Mouse (Mus musculus) stomach, embryonic 16.5 days (tissue): ENCODE measurements around the gene Uba7. TPM values are rescaled to one million over a fixed set of nuclear protein-coding genes. Genes with fewer than 3 reads are reported as not detected.
A peak's percentile ranks its signal among the peaks of the same experiment; 100 is the strongest.

Experiments
- ATAC-seq: fragments of 200-750 bp; cut with Nextera tagmentation; 2 replicates; pipeline ENCODE4 v1.8.0; 2017; ENCODE audit warnings: moderate number of reproducible peaks, moderate TSS enrichment; ENCODE audit not compliant: insufficient read depth, low FRiP score
- H3K27ac ChIP-seq: fragments of 300-500 bp; sonication (generic); 2 replicates; pipeline ENCODE4 v1.5.1; 2014; ENCODE audit warnings: low read length
- H3K27me3 ChIP-seq: fragments of 300-500 bp; sonication (generic); 2 replicates; pipeline ENCODE4 v1.6.1; 2014; ENCODE audit warnings: low read length, control low read depth, mixed read lengths; ENCODE audit not compliant: control insufficient read depth, insufficient read depth
- H3K36me3 ChIP-seq: fragments of 300-500 bp; sonication (generic); 2 replicates; pipeline ENCODE4 v1.6.1; 2014; ENCODE audit warnings: low read length; ENCODE audit not compliant: control insufficient read depth, insufficient read depth
- H3K4me1 ChIP-seq: fragments of 300-500 bp; sonication (generic); 2 replicates; pipeline ENCODE4 v1.6.1; 2014; ENCODE audit warnings: low read length, control low read depth, mixed read lengths; ENCODE audit not compliant: control insufficient read depth, insufficient read depth
- H3K4me2 ChIP-seq: fragments of 300-500 bp; sonication (generic); 2 replicates; pipeline ENCODE4 v1.6.1; 2014; ENCODE audit warnings: low read depth, low read length, mixed read lengths
- H3K4me3 ChIP-seq: fragments of 300-500 bp; sonication (generic); replicated peaks from 2 replicates; pipeline ENCODE4 v1.5.1; 2014; ENCODE audit warnings: mild to moderate bottlenecking, low read length
- H3K9ac ChIP-seq: fragments of 300-500 bp; sonication (generic); 2 replicates; pipeline ENCODE4 v1.6.1; 2014; ENCODE audit warnings: low read length
- H3K9me3 ChIP-seq: fragments of 300-500 bp; sonication (generic); replicated peaks from 2 replicates; pipeline ENCODE4 v1.6.1; 2016; ENCODE audit warnings: low read length, control low read depth; ENCODE audit not compliant: control insufficient read depth
- WGBS: fragments of 180-500 bp; shearing (Covaris S2); extraction: QIAGEN DNeasy Blood & Tissue Kit; methylation state at CpG from one replicate; pipeline ENCODE4 v1.1.7; 2014; 5-methylcytosine and 5-hydroxymethylcytosine counted together
- polyA plus RNA-seq: library from polyadenylated mRNA; unstranded; fragments of >200 nt; fragmentation: Nextera tagmentation; extraction: Ambion mirVana; gene quantifications from 2 replicates; pipeline ENCODE4 v1.2.1, GENCODE M21; 2015

Uba7 gene
- polyA plus RNA-seq, 1 experiment from 2014 or later = 40.0 TPM

DNA sequence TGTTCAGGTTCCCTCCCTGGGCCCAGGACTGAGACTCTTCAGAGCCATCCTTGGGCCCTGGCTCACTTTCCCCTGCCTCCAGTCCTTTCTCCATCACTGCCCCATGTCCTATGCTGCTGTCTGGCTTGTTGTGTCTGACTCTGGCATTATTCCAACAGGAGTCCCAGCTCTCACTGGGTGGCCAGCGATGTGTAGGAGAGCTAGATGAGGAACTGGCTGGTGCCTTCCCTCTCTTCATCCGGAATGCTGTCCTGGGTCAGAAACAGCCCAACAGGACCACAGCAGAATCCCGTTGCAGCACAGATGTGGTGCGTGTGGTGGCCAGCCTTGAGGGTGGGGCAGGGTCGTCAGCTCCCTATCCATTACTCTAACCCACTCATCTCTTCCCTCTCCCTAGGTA, 5.0 kb upstream of the Uba7 start:
- 83% methylated on average over 5 of the region's 5 CpGs for WGBS
- H3K4me3 ChIP-seq = no peak overlapping the region
- no peaks in the 10 kb centered on the region for H3K9me3 ChIP-seq
- no peak overlapping the region for H3K27ac ChIP-seq
- no peak overlapping the region for H3K9ac ChIP-seq
- H3K4me1 ChIP-seq = peaks cover 6% of the 10 kb centered on the region
- no peak for ATAC-seq
- no peaks in the 10 kb centered on the region for H3K27me3 ChIP-seq
- no peaks in the 10 kb centered on the region for H3K36me3 ChIP-seq
- H3K4me2 ChIP-seq = no peak overlapping the region

DNA sequence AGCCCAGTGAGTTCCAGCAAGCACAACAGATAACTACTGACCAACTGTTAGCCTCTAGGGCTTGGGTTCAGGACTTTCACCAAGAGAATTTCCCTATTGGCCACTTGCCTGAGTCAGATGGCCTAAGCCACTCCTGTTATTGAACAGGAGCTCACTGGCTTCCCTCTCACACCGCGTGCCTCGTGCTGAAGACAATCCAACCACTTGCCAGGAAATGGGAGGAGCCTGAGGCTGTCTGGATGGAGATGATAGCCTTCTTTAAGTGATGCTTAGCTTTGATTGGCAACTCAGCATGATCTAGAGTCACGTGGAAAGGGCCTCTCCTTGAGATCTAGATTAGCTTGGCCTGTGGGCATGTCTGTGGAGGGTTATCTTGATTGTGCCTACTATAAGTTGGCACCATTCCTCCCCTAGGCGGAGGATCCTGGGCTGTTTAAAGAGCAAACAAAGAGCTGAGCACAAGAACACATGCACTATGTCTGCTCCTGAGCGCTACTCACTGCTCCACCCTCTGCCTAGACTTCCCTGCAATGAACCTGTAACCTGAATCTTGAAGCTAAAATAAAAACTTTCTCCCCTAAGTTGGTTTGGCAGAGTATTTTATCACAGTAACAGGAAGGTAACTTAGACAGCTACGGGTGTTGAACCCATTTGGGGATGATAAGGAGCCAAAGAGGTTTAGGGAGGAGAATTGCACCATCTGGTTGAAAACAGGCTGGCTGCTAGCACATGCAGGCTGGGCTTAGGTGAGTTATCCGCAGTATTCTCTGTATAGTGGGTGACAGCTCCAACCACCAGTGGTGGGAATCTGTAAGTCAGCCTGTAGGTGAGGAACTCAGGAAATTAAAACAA, 3.4 kb upstream of the Uba7 start:
- 64% methylated on average over 8 of the region's 8 CpGs for WGBS

DNA sequence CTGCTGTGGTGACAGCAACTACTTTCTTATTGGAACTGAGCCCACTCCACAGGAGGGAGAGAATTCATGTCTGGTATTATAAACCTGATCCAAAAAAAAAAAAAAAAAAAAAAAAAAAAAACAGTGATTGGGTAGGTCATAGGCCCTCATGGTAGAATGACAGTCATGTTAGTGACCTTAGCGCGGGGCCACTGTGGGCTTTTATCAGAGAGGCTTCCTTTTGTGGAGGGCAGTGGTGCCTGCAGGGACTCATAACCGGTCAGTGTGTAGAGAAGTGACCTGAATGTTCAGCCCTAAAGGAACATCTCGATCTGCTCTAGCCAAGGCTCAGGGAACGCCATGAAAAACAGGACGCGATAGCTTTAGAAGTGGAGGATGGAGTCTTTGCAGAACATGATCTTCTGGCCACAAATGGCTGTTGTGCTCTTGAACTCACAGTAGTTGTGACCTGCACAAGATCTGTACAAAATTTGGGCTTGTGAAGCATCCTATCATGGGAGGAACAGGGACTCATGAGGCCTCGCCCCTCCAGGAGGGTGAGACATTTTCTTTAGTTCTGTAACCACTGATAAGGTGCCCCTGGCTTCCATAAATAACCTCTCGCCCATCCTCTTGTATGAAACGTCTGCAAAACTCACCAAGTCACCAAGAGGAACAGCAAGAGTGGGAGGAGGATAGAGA, 674 bp upstream of the Uba7 start:
- peak; percentile 42; the same call in 1 of the 2 replicates for ATAC-seq
- Histone ChIP-seq H3K27ac (peak overlapping the region; percentile 83), H3K4me1 (peaks cover 11% of the 10 kb centered on the region), H3K4me2 (no peak overlapping the region; the same call in 1 of the 2 replicates), H3K4me3 (no peak overlapping the region), H3K9me3 (no peaks in the 10 kb centered on the region), H3K36me3 (no peaks in the 10 kb centered on the region), H3K27me3 (no peaks in the 10 kb centered on the region), H3K9ac (no peak overlapping the region)
- 76% methylated on average over 10 of the region's 10 CpGs for WGBS

More for the DNA sequence above, 3.4 kb upstream of the Uba7 start:
- H3K9ac ChIP-seq = no peak overlapping the region
- no peak overlapping the region for H3K27ac ChIP-seq
- no peak overlapping the region for H3K4me2 ChIP-seq
- no peaks in the 10 kb centered on the region for H3K36me3 ChIP-seq
- no peak overlapping the region for H3K4me3 ChIP-seq
- no peaks in the 10 kb centered on the region for H3K27me3 ChIP-seq
- H3K4me1 ChIP-seq = peaks cover 11% of the 10 kb centered on the region
- H3K9me3 ChIP-seq = no peaks in the 10 kb centered on the region
- ATAC-seq = peak; percentile 42; the same call in 1 of the 2 replicates

DNA sequence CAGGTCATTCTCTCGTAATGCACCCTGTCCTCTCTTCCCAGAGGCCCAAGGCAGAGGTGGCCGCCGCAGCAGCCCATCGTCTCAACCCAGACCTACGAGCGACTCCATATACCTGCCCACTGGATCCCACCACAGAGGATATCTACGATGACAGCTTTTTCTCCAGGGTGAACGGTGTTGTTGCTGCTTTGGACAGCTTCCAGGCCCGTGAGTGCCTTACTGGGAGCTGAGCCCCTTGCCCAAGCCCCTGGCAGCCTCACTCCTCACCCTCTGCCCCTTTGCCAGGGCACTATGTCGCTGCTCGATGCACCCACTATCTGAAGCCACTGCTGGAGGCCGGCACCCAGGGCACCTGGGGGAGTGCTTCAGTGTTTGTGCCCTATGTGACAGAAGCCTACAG, 3.5 kb downstream of the Uba7 start:
- Histone ChIP-seq H3K36me3 (no peaks in the 10 kb centered on the region), H3K9me3 (no peaks in the 10 kb centered on the region), H3K27ac (no peak overlapping the region), H3K9ac (no peak overlapping the region), H3K27me3 (no peaks in the 10 kb centered on the region), H3K4me1 (peaks cover 41% of the 10 kb centered on the region), H3K4me3 (no peak overlapping the region), H3K4me2 (no peak overlapping the region)
- no peak for ATAC-seq
- 86% methylated on average over 12 of the region's 12 CpGs for WGBS

DNA sequence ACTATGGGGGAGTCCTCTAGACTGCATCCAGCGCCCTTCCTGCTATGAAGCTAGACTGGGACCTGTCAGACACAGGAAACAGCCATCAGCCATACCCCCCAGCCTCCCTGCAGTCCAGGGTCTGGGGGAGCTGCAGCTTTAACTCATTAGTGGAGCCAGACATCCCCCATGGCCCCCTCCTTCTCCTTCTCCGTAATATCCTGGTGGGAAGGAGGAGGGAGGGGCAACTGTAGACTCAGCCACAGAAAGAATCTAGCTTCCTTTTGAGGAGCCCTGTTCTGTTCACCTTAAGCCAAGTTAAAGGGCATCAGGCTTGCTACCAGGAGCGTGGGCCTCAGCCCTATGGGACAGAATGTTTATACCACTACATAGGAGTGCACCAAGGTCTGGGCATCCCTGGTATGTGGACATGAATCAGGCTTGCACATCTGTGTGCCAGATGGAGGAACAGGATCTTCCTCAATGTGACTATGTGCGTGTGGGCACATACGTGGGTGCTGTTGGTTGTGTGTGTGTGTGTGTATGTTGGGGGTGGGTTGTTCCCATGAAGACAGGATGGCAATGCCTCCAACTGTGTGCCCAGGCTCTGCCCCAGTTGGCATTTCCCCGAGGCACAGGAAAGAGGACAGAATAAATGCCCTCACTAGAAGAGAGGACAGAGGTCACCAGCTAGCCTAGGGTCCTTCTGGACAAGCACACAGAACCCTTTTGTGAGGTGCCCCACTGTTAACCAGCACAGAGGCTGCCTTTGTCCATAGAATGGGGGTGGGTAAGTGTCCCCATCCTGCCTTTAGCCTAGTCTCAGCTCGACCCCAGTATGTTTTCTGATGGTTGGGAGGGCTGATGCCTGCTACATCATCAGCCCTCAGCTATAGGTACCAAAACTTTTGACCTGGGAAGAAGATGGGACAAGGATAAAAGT, 6.6 kb downstream of the Uba7 start:
- no peaks in the 10 kb centered on the region for H3K36me3 ChIP-seq
- peak overlapping the region; percentile 100 for H3K27ac ChIP-seq
- peak overlapping the region; percentile 81 for H3K9ac ChIP-seq
- H3K4me1 ChIP-seq = peaks cover 43% of the 10 kb centered on the region
- peak; percentile 22; the same call in 1 of the 2 replicates for ATAC-seq
- no peaks in the 10 kb centered on the region for H3K9me3 ChIP-seq
- 26% methylated on average over 7 of the region's 7 CpGs for WGBS
- peak overlapping the region; percentile 65 for H3K4me3 ChIP-seq
- H3K4me2 ChIP-seq = peak overlapping the region; percentile 81
- H3K27me3 ChIP-seq = no peaks in the 10 kb centered on the region

DNA sequence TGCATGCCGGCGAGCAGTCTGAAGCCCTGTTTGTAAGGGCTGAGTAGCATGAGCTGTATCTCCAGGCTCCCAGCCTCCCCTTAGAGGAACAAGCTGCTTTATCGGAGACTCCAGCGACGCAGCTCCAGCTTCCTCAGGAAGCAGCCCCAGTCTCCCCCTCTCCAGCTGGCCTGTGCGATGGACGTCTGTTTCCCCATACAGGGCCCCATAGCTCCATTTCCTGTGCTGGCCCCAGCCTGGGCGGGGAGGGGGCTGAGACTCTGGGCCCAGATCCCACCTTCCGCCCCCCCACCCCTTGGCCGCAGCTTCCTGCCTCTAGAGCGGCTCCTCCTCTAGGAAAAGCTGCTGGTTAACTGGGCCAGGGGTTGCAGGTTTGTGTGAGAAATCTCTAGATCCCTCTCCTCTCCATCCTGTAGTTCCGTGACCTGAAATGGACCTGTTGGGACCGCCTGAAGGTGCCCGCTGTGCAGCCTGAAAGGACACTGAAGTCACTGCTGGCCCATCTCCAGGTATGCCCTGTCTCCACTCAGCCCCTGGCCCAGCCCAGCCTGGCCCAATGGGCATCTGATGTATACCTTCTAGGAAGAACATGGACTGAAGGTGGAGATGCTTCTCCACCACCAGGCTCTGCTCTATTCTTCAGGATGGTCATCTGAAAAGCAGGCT, 7.5 kb downstream of the Uba7 start, which contains the start of gene Gm20661:
Gene Gm20661, plus strand, starts transcription at position 378 of the 666 bp plus-strand sequence.
- Histone ChIP-seq H3K27ac (peak within 1 kb of the TSS; percentile 100), H3K27me3 (no peaks in the 10 kb centered on the region), H3K9me3 (no peaks in the 10 kb centered on the region), H3K4me1 (peaks cover 45% of the 10 kb centered on the region), H3K36me3 (no peaks in the 10 kb centered on the region), H3K4me2 (peak within 1 kb of the TSS; percentile 81), H3K4me3 (peak within 1 kb of the TSS; percentile 65), H3K9ac (peak within 1 kb of the TSS; percentile 81)
- peak; percentile 78 for ATAC-seq
- WGBS = 20% methylated on average over 14 of the region's 14 CpGs

DNA sequence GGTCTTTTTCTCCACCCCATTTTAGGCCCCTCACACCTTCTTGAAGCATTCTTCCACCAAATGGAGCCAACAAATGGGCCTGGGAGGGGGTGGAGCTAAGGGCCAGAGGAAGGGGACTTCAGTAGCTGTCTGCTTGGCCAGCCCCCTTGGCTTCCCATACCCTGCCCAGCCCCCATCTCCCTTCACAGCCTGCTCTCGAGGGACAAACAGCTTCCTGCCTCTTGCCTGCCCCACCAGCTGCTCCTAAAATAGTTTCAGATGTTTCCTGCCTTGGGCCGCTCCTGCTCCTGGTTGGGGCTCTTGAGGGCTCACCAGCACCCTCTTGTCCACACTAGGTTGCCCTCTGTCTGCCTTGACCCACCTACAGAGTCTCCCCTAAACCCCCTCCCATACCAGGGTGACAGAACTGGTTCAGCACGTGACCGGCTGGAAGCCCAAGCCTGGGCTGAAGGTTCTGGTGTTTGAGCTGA, 8.2 kb downstream of the Uba7 start:
- Histone ChIP-seq H3K4me1 (peaks cover 45% of the 10 kb centered on the region), H3K27me3 (no peaks in the 10 kb centered on the region), H3K27ac (peak overlapping the region; percentile 100), H3K4me2 (peak overlapping the region; percentile 81), H3K4me3 (peak overlapping the region; percentile 65), H3K9ac (peak overlapping the region; percentile 81), H3K9me3 (no peaks in the 10 kb centered on the region), H3K36me3 (no peaks in the 10 kb centered on the region)
- ATAC-seq = peak; percentile 72
- WGBS = 13% methylated on average over 4 of the region's 4 CpGs

DNA sequence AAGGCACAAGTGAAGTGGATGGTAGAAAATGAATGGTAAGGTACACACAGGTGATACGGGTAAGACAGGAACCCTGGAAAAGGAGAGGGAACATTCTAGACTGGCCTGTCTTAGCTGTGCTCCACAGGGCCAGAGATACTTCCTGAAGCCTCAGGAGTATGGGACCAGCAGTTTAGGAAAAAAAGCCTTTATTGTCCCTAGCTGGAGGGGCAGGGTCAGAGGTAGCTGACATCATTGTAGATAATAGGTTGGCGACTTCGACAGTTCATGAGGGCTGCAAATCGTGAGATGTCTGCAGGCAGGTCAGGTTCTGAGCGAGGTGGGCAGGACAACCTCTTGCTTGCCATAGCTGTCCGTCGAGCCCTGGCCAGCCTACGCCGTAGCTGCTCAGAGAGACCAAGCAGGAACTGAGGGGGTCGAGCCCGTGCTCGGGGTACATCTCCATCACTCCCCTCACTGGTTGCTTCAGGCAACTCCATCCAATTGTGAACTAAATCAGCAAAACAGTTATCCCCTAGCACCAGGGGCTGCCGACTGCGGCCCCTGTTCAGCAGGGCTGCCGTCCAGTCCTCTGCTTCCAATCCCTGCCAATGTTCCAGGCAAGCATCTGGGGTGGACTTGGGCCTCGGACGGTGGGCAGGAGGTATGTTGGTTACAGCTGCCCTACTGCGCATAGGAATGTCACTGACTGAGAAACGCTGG, 8.9 kb downstream of the Uba7 start:
- WGBS = 48% methylated on average over 19 of the region's 19 CpGs
- no peaks in the 10 kb centered on the region for H3K9me3 ChIP-seq
- H3K4me2 ChIP-seq = peak overlapping the region; percentile 81
- peak overlapping the region; percentile 65 for H3K4me3 ChIP-seq
- peaks cover 45% of the 10 kb centered on the region for H3K4me1 ChIP-seq
- no peaks in the 10 kb centered on the region for H3K36me3 ChIP-seq
- H3K9ac ChIP-seq = peak overlapping the region; percentile 81
- no peak for ATAC-seq
- H3K27me3 ChIP-seq = no peaks in the 10 kb centered on the region
- H3K27ac ChIP-seq = peak overlapping the region; percentile 100
